Mouse (Mus musculus) cerebellum, postnatal 4 days (tissue): Measurements from ENCODE around the gene P4hb.
"Not testable (repeated sequence)": the region's sequence is repeated elsewhere in the genome, so short reads cannot be mapped to it uniquely, and the experiment has no call there.

Experiments
- DNase-seq, 2 experiments: peaks; one replicate each; pipeline ENCODE4 v3.0.0; 2022; ENCODE audit warnings: low spot score in 2 of 2, mixed read lengths in 1 of 2

Gene P4hb

GRCm38 (mm10) chr11:120573585-120574277 is 678 bp upstream of the P4hb start:
- no peak for DNase-seq

- no peak for DNase-seq
Observed at GRCm38 (mm10) chr11:120572417-120572751, 669 bp downstream of the P4hb start.

DNA sequence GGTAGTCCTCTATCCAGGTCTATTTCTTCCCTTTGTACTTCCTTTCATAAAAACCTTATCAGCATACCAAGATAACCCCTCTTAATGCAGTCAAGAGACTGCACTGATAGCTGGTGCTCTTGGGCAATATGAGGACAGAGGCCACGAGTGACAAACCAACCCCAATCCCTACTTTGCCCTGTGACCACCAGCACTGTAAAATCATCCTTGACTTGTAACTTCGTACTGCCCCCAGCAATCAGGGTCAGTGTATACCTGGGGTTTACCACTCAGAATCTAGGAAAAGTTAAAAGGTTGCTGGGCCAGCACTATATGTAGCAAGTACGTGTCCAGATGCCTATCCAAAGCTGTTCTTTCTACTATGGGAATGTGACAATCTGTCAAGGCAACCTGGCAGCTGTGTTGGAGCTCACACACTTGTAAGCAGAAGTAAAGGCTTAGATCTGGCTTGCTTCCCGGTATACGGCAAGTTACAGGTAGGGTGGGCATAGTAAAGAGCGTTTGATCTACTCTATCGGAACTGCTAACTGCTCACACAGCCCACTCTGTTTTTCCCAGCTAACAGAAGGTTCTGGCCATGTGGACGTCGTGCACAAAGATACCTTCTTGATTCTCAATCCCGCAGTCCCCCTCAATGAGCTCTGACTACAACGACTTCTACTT is 1.2 kb downstream of the P4hb start:
- no peak for DNase-seq

- no peak for DNase-seq
Observed at GRCm38 (mm10) chr11:120571122-120571521, 1.9 kb downstream of the P4hb start.

GRCm38 (mm10) chr11:120568324-120568723 is 4.7 kb downstream of the P4hb start:
- no peak for DNase-seq

- no peak for DNase-seq
Observed at GRCm38 (mm10) chr11:120565114-120565513, 7.9 kb downstream of the P4hb start.

GRCm38 (mm10) chr11:120562949-120563348 is 10.1 kb downstream of the P4hb start:
- no peak for DNase-seq

DNA sequence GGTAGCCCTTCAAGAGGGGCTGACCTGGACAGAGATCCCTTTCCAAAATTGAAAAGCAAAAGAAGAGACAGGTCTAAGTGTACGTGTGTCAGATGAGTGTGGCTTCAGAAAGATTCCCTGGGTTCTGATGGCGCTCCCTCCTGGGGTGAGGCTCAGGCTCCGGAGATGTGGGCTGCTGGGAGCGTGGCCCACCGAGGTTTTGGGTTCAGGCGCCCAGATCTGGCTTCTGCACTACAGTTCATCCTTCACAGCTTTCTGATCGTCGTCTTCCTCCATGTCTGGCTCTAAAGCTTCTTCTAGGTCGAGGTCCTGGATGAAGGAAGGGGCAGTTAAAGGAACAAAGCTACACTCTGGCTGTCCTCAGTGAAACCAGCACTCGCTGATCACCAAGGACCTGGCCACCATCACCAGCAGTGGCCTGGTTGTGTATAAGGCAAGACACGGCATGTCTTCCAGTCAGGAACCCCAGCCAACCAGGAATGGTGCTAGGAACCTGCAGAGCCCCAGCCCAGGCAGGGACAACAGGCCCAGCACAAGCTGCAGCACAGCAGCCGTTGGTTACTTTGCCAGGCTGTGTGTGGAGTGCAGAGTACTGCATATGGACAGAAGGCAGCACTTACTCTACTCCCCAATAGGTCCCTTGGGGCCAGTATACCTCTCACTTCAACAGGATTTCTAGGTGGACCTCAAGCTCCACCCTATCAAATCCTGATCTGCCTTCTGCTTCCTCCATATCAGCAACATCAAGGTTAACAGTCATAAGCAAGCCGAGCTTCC is 11.9 kb downstream of the P4hb start:
- DNase-seq: no peak

DNA sequence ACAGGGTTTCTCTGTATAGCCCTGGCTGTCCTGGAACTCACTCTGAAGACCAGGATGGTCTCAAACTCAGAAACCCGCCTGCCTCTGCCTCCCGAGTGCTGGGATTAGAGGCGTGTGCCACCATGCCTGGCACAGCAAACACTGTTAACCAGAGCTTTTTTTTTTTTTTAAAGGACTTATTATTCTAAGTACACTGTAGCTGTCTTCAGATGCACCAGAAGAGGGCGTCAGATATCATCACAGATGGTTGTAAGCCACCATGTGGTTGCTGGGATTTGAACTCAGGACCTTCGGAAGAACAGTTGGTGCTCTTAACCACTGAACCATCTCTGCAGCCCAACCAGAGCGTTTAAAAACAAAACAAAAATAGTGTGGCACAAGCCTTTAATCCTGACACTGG is 14.2 kb downstream of the P4hb start:
- not testable (repeated sequence) for DNase-seq

DNA sequence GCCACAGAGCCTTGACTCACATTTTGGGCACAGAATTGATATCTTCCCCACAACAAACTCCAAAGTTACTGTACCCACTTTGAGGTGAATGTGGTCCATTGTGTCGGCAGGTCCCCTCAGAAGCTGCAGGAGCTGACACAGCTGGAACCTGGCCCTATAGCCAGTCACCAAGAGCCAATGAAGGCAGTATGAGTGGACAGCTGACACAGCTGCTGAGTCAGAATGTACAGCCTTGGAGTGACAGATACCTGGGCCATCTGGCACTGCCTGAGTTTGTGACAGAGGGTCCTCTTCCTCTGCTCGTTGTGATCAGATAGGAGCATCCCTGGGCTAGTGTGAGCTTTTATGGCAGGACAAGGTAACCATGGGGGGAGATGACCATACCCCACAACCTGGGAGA is 17.8 kb downstream of the P4hb start:
- DNase-seq: no peak

GRCm38 (mm10) chr11:120554834-120555233 is 18.2 kb downstream of the P4hb start:
- DNase-seq: no peak

DNA sequence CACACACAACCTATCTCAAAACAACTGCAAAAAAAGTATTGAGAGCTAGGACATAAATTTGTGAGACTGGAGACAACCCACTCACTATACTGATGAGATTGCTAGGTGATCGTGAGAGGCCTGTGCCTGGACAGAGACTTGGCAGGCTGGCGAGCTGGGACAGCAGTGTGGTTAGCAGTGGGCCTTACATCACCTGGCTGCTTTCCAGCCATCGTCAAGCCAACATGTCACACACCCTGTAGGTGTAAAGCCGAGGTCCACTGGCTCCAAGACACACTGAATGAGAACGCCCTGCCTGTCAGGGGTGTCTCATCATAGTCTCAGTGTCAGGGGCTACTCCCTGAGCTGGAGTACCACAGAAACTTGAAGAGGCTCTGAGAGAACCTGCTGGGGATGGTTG is 20.3 kb downstream of the P4hb start:
- no peak for DNase-seq

DNA sequence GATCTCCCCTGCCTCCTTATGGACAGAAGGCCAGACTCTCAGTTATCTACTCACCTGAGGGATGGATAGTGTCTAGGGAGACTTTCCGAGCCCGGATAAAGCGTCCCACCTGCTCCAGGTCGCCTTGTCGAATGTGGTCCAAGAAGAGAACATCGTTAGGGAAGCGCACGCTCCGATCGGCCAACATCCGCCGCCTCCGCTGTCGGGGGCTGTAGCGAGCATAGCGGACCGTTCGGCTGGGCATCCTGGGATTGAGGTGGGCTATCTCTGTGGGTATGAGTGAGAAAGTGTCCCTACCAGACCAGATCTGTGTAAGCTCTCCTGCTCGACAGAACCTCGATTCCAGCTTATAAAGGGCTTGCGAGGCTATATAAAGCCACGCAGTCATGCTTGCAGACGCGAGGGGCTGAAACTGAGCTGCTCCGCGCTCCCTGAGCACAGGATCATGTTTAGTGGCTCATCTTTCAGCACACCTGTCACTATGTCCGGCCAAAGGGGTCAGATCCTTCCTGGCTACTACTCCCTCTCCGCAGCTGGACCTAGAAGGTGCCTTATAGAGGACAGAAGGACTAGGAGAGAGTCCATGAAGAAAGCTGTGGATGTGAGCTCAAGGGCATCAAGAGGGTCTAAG is 22.1 kb downstream of the P4hb start, which contains the start of gene Ppp1r27:
Gene Ppp1r27, minus strand, starts transcription at position 323 of the 631 bp plus-strand sequence.
- no peak for DNase-seq

DNA sequence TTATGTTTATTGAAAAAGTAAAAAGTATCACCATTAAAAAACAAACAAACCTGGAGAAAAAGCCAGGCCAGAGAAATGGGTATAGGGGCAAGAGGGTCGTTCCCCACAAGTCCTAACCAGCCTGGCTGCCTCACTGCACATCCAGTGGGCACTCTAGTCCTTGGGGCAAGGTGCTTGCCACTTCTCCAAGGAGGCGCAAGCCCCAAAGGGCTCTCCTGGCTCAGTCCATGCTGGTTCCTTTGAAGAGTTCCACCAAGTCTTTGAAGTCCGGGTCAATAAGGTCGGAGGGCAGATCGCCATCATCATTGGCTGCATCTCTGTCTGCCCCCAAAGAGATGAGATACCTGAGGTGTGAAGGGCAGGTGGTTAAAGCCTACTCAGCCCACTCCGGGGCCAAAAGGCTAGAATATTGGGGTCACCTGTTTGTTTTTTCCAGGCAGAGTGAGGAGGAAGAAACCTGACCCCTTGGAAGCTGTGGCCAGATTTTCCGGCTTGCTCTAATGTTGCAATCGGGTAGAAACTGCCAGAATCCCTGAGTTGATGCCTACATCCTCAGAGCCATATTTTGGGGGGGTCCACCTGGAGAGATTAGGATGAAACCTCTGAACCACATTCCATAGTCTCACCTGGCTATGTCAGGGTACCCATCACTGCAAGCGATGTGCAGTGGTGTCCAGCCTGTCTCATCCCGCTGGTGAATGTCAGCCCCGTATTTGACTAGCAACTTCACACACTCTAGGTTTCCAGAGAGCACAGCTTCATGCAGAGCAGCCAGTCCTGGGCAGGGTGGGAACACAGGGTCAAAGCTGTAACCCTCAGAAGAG is 22.9 kb downstream of the P4hb start:
- DNase-seq: no peak

- peak; percentile 91 to 95 for DNase-seq
Observed at GRCm38 (mm10) chr11:120549168-120549945, 23.7 kb downstream of the P4hb start, which contains the start of gene Mcrip1. Gene Mcrip1 (minus strand): TSS chr11:120549727.

DNA sequence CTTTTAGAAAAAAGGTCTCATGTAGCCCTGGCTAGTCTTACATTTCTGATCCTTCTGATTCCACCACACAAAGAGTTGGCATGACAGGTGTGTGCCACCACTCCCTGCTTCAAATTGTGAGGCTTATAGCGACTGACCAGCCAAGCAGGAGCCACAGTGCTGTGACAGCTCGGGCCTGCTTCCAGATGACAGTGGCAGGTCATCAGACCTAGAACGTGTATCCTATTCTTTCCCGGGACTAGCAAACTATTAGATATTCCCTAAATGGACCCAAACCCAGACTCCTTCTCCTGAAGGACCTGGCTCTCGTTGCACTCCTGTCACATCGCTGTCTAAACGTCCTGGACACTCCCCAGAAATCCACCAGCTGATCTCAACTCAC is 24.3 kb downstream of the P4hb start:
- DNase-seq: no peak

GRCm38 (mm10) chr11:120548214-120548613 is 24.8 kb downstream of the P4hb start:
- no peak for DNase-seq

DNA sequence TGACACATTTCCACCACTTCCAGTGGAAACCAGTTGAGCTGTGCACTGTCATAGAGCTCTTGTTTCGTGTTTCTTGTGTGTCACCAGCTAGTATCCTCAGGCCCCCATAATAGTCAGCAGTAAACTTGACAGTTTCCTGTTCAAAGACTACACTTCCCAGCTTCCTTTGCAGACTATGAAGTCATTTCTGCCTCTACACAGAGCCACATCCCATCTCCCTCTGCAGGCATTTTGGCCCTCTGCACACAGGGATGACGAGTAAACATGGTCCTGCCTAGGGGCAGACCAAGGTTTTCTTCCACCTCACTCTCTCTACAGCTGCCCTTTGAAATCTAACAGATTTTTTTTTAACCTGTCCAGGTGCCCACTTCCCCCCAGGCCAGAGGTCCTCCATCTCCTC is 25.6 kb downstream of the P4hb start:
- no peak for DNase-seq

- no peak for DNase-seq
Observed at GRCm38 (mm10) chr11:120545964-120546363, 27.1 kb downstream of the P4hb start.

GRCm38 (mm10) chr11:120542376-120542775 is 30.7 kb downstream of the P4hb start:
- DNase-seq: no peak

GRCm38 (mm10) chr11:120541907-120542306 is 31.1 kb downstream of the P4hb start:
- no peak for DNase-seq
